In the genomic region with DNA sequence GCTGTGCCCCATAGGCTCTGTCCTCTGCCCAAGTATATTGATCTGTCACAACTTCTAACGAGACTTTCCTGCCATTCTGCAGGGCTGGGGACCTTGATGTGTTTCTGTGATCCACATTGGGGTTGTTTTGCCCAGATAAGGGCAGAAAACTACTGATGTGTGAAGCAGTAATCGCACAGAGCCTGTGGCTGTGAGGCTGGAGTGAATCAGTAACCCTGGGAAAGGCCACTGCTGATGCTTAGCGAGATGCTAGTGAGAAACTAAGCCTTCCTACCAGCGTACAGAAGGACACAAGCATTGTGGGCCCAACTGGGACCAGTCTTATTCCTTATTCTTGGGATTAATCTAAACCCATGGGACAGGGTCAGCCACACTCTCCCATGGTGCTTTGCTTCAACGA, we compare ENCODE assay signal across 25 mouse cellular contexts. TPM values are rescaled to one million over a fixed set of nuclear protein-coding genes. Genes with fewer than 3 reads are reported as not detected.
DNase-seq lines count a peak whose midpoint lies in the region; ATAC-seq and TF ChIP-seq lines count a peak whose summit lies in the region.
"Had no signal": no experiment of that assay in that cellular context is flagged by ENCODE, and none has a peak within 500 bp of the region (broad histone marks: within the 10 kb centered on the region; RNA-seq: fewer than 3 reads in every experiment).

No protein-coding gene starts in this region.

- H3K9ac ChIP-seq in lung, embryonic 15.5 days, result no peak overlapping the region
- no peak overlapping the region for H3K9ac ChIP-seq in kidney, postnatal 0 days (ENCODE audit: low read depth, low read length)
- H3K9ac ChIP-seq in stomach, postnatal 0 days (ENCODE audit: low read length), result no peak overlapping the region
- H3K9ac ChIP-seq: forebrain, postnatal 0 days; heart, embryonic 15.5 days; hindbrain, embryonic 13.5 days; limb, embryonic 15.5 days; liver, embryonic 15.5 days; midbrain, embryonic 15.5 days; neural tube, embryonic 12.5 days had no signal

- peaks cover 24% of the 10 kb centered on the region for H3K27me3 ChIP-seq in lung, embryonic 15.5 days
- 0 out of 2 replicates have a peak, but pooled peaks cover 8% of the 10 kb centered on the region for H3K27me3 ChIP-seq in kidney, postnatal 0 days (ENCODE audit: insufficient read depth, low read length)
- H3K27me3 ChIP-seq in stomach, postnatal 0 days (ENCODE audit: control insufficient read depth, insufficient read depth, low read length), result no peaks in the 10 kb centered on the region
- H3K27me3 ChIP-seq in heart, embryonic 10.5 days (ENCODE audit: insufficient read depth, poor library complexity, severe bottlenecking), result peaks cover 59% of the 10 kb centered on the region

- ATAC-seq in lung, embryonic 15.5 days (ENCODE audit: borderline replicate concordance, extremely low read depth, low FRiP score, low TSS enrichment), result no peak
- ATAC-seq in kidney, postnatal 0 days (replicated peaks; ENCODE audit: low FRiP score, low read depth), result no peak; the same call in 1 of the 2 replicates
- ATAC-seq in stomach, postnatal 0 days (ENCODE audit: low FRiP score, low TSS enrichment), result no peak
- ATAC-seq: CD4-positive, CD25-positive, alpha-beta regulatory T cell, adult 4 months; forebrain, postnatal 0 days; inflammation-experienced regulatory T-cells, adult 6 months; midbrain, embryonic 15.5 days had no signal

- DNase-seq in lung, adult 2 months, result no peak
- DNase-seq in kidney, adult 18-20 months, result peak; percentile 49
- DNase-seq in kidney, postnatal 0 days (ENCODE audit: low spot score), result no peak
- DNase-seq in stomach, postnatal 0 days (ENCODE audit: low spot score), result no peak
- no peak for DNase-seq in heart, embryonic 10.5 days (ENCODE audit: low spot score)
- DNase-seq in liver, result no peak
- DNase-seq: cerebellum, adult 11 months; cerebellum, adult 9-11 months; forebrain, postnatal 0 days; gastrocnemius, postnatal 25 days; heart, postnatal 36 days; left cerebral cortex, postnatal 4 days; right cerebral cortex, postnatal 25 days; spleen, adult 18-20 months had no signal

- H3K4me1 ChIP-seq in lung, embryonic 15.5 days, result peaks cover 28% of the 10 kb centered on the region
- no peaks in the 10 kb centered on the region; the same call in 1 of the 2 replicates for H3K4me1 ChIP-seq in lung, adult 2 months (ENCODE audit: control insufficient read depth, insufficient read depth, low read length)
- H3K4me1 ChIP-seq in kidney, postnatal 0 days (replicated peaks; ENCODE audit: insufficient read depth, low read length), result no peaks in the 10 kb centered on the region
- no peaks in the 10 kb centered on the region for H3K4me1 ChIP-seq in stomach, postnatal 0 days (replicated peaks; ENCODE audit: control insufficient read depth, insufficient read depth)
- peaks cover 13% of the 10 kb centered on the region for H3K4me1 ChIP-seq in heart, embryonic 10.5 days
- H3K4me1 ChIP-seq: liver, embryonic 15.5 days had no signal

- no peak for TF ChIP-seq POLR2A in lung, adult 2 months (IDR thresholded peaks at IDR 0.05; ENCODE audit: borderline replicate concordance, extremely low read depth, low read depth, low read length)

- peak overlapping the region; percentile 81; the same call in 1 of the 2 replicates for H3K27ac ChIP-seq in lung, embryonic 15.5 days
- H3K27ac ChIP-seq in kidney, postnatal 0 days, result peak overlapping the region; percentile 78
- H3K27ac ChIP-seq in stomach, postnatal 0 days (replicated peaks), result peak overlapping the region; percentile 49; the same call in 1 of the 2 replicates
- H3K27ac ChIP-seq in heart, embryonic 10.5 days, result no peak overlapping the region
- H3K27ac ChIP-seq: forebrain, embryonic 10.5 days; heart, embryonic 15.5 days; hindbrain, embryonic 13.5 days; limb, embryonic 15.5 days; liver, embryonic 15.5 days; macrophage; midbrain, embryonic 15.5 days; neural tube, embryonic 12.5 days had no signal

- no peaks in the 10 kb centered on the region for H3K9me3 ChIP-seq in lung, embryonic 15.5 days
- H3K9me3 ChIP-seq in kidney, postnatal 0 days (replicated peaks; ENCODE audit: low read length), result no peaks in the 10 kb centered on the region
- no peaks in the 10 kb centered on the region for H3K9me3 ChIP-seq in stomach, postnatal 0 days (ENCODE audit: control insufficient read depth, low read length)
- no peaks in the 10 kb centered on the region for H3K9me3 ChIP-seq in heart, embryonic 10.5 days
- H3K9me3 ChIP-seq: forebrain, embryonic 10.5 days; heart, embryonic 15.5 days; hindbrain, embryonic 13.5 days; limb, embryonic 15.5 days; liver, embryonic 15.5 days; midbrain, embryonic 15.5 days; neural tube, embryonic 12.5 days had no signal

- H3K4me2 ChIP-seq in lung, embryonic 15.5 days, result no peak overlapping the region
- H3K4me2 ChIP-seq in kidney, postnatal 0 days (ENCODE audit: low read length), result peak overlapping the region; percentile 3; the same call in 1 of the 2 replicates
- H3K4me2 ChIP-seq in stomach, postnatal 0 days (replicated peaks; ENCODE audit: low read depth), result no peak overlapping the region
- H3K4me2 ChIP-seq: heart, embryonic 15.5 days; hindbrain, embryonic 13.5 days; limb, embryonic 15.5 days; liver, embryonic 15.5 days; midbrain, embryonic 15.5 days; neural tube, embryonic 12.5 days had no signal

- 64% methylated on average over 5 of the region's 5 CpGs for WGBS in lung, embryonic 15.5 days
- WGBS in lung, adult 2 months, result 67% methylated on average over 5 of the region's 5 CpGs
- WGBS in kidney, postnatal 0 days, result 48% methylated on average over 5 of the region's 5 CpGs
- 72% methylated on average over 5 of the region's 5 CpGs for WGBS in stomach, postnatal 0 days
- 74% methylated on average over 5 of the region's 5 CpGs for WGBS in heart, embryonic 10.5 days

- TF ChIP-seq CTCF in lung, adult 2 months (IDR thresholded peaks at IDR 0.05; ENCODE audit: insufficient read depth, low read length), result no peak
- TF ChIP-seq CTCF in kidney, postnatal 0 days (IDR thresholded peaks at IDR 0.05; ENCODE audit: low read depth), result no peak
- no peak for TF ChIP-seq CTCF in stomach, postnatal 0 days (IDR thresholded peaks at IDR 0.05; ENCODE audit: low read depth)

- H3K36me3 ChIP-seq in lung, embryonic 15.5 days, result no peaks in the 10 kb centered on the region
- H3K36me3 ChIP-seq in kidney, postnatal 0 days (ENCODE audit: insufficient read depth, low read length), result no peaks in the 10 kb centered on the region
- H3K36me3 ChIP-seq in stomach, postnatal 0 days (ENCODE audit: control insufficient read depth, insufficient read depth, low read length), result no peaks in the 10 kb centered on the region
- no peaks in the 10 kb centered on the region for H3K36me3 ChIP-seq in heart, embryonic 10.5 days
- H3K36me3 ChIP-seq: forebrain, embryonic 10.5 days; heart, embryonic 15.5 days; hindbrain, embryonic 13.5 days; limb, embryonic 15.5 days; liver, embryonic 15.5 days; midbrain, embryonic 15.5 days; neural tube, embryonic 12.5 days had no signal

- no peak overlapping the region for H3K4me3 ChIP-seq in lung, embryonic 15.5 days
- no peak overlapping the region for H3K4me3 ChIP-seq in lung, adult 2 months (replicated peaks; ENCODE audit: extremely low read depth, low read depth, low read length)
- no peak overlapping the region for H3K4me3 ChIP-seq in kidney, postnatal 0 days (replicated peaks; ENCODE audit: low read depth, low read length)
- no peak overlapping the region for H3K4me3 ChIP-seq in stomach, postnatal 0 days (ENCODE audit: low read depth, low read length)
- H3K4me3 ChIP-seq in heart, embryonic 10.5 days, result no peak overlapping the region
- H3K4me3 ChIP-seq: forebrain, embryonic 10.5 days; heart, embryonic 15.5 days; hindbrain, embryonic 13.5 days; limb, embryonic 15.5 days; liver, embryonic 15.5 days; midbrain, embryonic 15.5 days; neural tube, embryonic 12.5 days had no signal

- no peak for TF ChIP-seq EP300 in stomach, postnatal 0 days (optimal IDR thresholded peaks at IDR 0.05)

RNA-seq across cellular contexts. Expression of a gene that starts 4.9 kb away (rescaled TPM):
- polyA plus RNA-seq in lung, embryonic 15.5 days (2015; fragmentation: Nextera tagmentation; extraction: Ambion mirVana), result 11.2 and 14.3 TPM in 2 replicates
- 8.7 and 10.9 TPM in 2 replicates for polyA plus RNA-seq in lung, adult 2 months (2012; rRNA removed)
- 145 and 146 TPM in 2 replicates for polyA plus RNA-seq in kidney, postnatal 0 days (2015; fragmentation: Nextera tagmentation; extraction: Ambion mirVana)
- 192 and 213 TPM in 2 replicates for polyA plus RNA-seq in stomach, postnatal 0 days (2015; fragmentation: Nextera tagmentation; extraction: Ambion mirVana)
- polyA plus RNA-seq in heart, embryonic 10.5 days (2016; fragmentation: Nextera tagmentation; extraction: Ambion mirVana), result 1.7 and 1.8 TPM in 2 replicates
- polyA plus RNA-seq: CD4-positive, CD25-positive, alpha-beta regulatory T cell, adult 4 months; inflammation-experienced regulatory T-cells, adult 6 months; macrophage had no signal
